Mouse (Mus musculus) lung, postnatal 0 days (tissue): ENCODE results near the gene Zkscan8. TPM values are rescaled to one million over a fixed set of nuclear protein-coding genes. Genes with fewer than 3 reads are reported as not detected.
A peak's percentile ranks its signal among the peaks of the same experiment; 100 is the strongest.

Source experiments
- ATAC-seq: fragments of 200-750 bp; cut with Nextera tagmentation; 2 replicates; pipeline ENCODE4 v1.8.0; 2017; ENCODE audit warnings: moderate library complexity
- DNase-seq: peaks from one replicate; pipeline ENCODE4 v3.0.0-alpha.2; 2016; ENCODE audit warnings: low spot score
- H3K27ac ChIP-seq: fragments of 300-500 bp; sonication (generic); 2 replicates; pipeline ENCODE4 v1.5.1; 2014; ENCODE audit warnings: antibody characterized with exemption, mild to moderate bottlenecking, low read length, mixed read lengths
- H3K27me3 ChIP-seq: fragments of 300-500 bp; sonication (generic); replicated peaks from 2 replicates; pipeline ENCODE4 v1.6.1; 2014; ENCODE audit warnings: low read length, mixed read lengths; ENCODE audit not compliant: insufficient read depth
- H3K36me3 ChIP-seq: fragments of 300-500 bp; sonication (generic); 2 replicates; pipeline ENCODE4 v1.6.1; 2014; ENCODE audit warnings: low read length, mixed read lengths; ENCODE audit not compliant: insufficient read depth
- H3K4me1 ChIP-seq: fragments of 300-500 bp; sonication (generic); 2 replicates; pipeline ENCODE4 v1.6.1; 2014; ENCODE audit warnings: antibody characterized with exemption, low read depth, low read length, mixed read lengths; ENCODE audit not compliant: insufficient read depth
- H3K4me2 ChIP-seq: fragments of 300-500 bp; sonication (generic); replicated peaks from 2 replicates; pipeline ENCODE4 v1.6.1; 2014; ENCODE audit warnings: low read depth, mild to moderate bottlenecking, low read length, moderate library complexity, mixed read lengths
- H3K4me3 ChIP-seq: fragments of 300-500 bp; sonication (generic); 2 replicates; pipeline ENCODE4 v1.5.1; 2014; ENCODE audit warnings: low read depth, low read length
- H3K9ac ChIP-seq: fragments of 300-500 bp; sonication (generic); replicated peaks from 2 replicates; pipeline ENCODE4 v1.6.1; 2014; ENCODE audit warnings: low read depth, mild to moderate bottlenecking
- H3K9me3 ChIP-seq: fragments of 300-500 bp; sonication (generic); 2 replicates; pipeline ENCODE4 v1.6.1; 2016; ENCODE audit warnings: low read length, mixed read lengths
- CTCF ChIP-seq: IDR thresholded peaks from 2 replicates; pipeline ENCODE4 v1.5.1; 2016; ENCODE audit warnings: antibody characterized with exemption, mild to moderate bottlenecking
- EP300 ChIP-seq: IDR thresholded peaks from 2 replicates; pipeline ENCODE4 v1.6.1; 2016; ENCODE audit warnings: antibody characterized with exemption, mild to moderate bottlenecking, control low read depth
- WGBS: fragments of 180-500 bp; shearing (Covaris S2); extraction: QIAGEN DNeasy Blood & Tissue Kit; methylation state at CpG from one replicate; pipeline ENCODE4 v1.1.7; 2014; 5-methylcytosine and 5-hydroxymethylcytosine counted together
- polyA plus RNA-seq: library from polyadenylated mRNA; unstranded; fragments of >200 nt; fragmentation: Nextera tagmentation; extraction: Ambion mirVana; gene quantifications from 2 replicates; pipeline ENCODE4 v1.2.1, GENCODE M21; 2015

The Zkscan8 gene
- polyA plus RNA-seq, result 3.1 and 3.4 TPM in 2 replicates

DNA sequence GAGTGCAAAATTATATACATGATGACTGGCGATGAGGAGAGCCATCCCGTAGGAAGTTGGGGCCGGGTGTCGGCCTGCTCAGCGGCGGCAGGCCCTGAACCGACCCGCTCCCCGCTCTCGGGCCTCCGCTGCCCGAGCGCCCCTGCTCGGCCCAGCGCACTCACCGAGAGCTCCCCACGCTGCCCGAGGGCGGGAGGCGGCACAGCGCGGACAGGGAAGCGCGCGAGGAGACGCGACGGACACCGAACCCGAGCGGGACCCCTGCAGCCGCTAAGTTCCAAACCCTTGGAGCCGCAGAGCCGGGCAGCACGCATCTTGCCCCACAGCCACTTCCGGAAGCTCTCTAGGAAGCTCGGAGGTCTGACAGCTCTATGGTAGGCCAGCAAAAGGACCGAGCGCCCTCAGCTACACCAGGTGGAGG is at the start of gene Zkscan8:
Zkscan8 (minus strand) TSS at position 340 of the 421 bp plus-strand sequence.
- H3K9ac ChIP-seq, result peak within 1 kb of the TSS; percentile 98
- H3K27me3 ChIP-seq, result no peaks in the 10 kb centered on the region
- no peaks in the 10 kb centered on the region for H3K4me1 ChIP-seq
- H3K9me3 ChIP-seq, result no peaks in the 10 kb centered on the region
- H3K36me3 ChIP-seq, result no peaks in the 10 kb centered on the region
- H3K4me3 ChIP-seq, result peak within 1 kb of the TSS; percentile 91
- peak within 1 kb of the TSS; percentile 96 for H3K27ac ChIP-seq
- DNase-seq (peak; percentile 92), ATAC-seq (peak; percentile 100)
- TF ChIP-seq EP300 (no peak), CTCF (peak; percentile 43)
- WGBS, result under 1% methylated on average over 37 of the region's 39 CpGs
- H3K4me2 ChIP-seq, result peak within 1 kb of the TSS; percentile 64

DNA sequence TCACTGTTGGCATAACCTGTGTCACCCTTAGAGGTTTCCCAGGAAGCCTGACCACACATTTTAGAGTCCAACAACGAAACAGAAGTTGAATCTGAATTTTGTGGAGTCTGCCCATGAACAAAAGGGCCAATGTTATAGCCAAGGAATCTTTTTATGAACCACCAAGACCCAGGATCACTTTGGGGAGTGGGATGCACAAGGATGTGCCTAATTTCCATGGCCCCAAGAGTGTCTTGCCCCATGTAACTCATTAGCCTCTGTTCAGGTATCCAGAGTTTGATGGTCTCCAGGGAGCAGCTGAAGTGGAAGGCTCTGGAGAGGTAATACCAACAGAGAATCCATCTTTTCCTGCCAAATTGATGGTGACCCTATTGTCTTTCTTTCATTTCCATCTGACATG is 28.9 kb upstream of the Zkscan8 start, which contains the start of gene Olfr1535:
Olfr1535 (minus strand) TSS at position 101 of the 400 bp plus-strand sequence.
- Histone ChIP-seq H3K27me3 (no peaks in the 10 kb centered on the region), H3K4me3 (no peak within 1 kb of the TSS), H3K36me3 (no peaks in the 10 kb centered on the region), H3K4me2 (no peak within 1 kb of the TSS), H3K27ac (no peak within 1 kb of the TSS), H3K4me1 (no peaks in the 10 kb centered on the region), H3K9ac (no peak within 1 kb of the TSS), H3K9me3 (no peaks in the 10 kb centered on the region)
- TF ChIP-seq CTCF (no peak), EP300 (no peak)
- 42% methylated on average over 1 of the region's 1 CpGs for WGBS
- ATAC-seq (no peak), DNase-seq (no peak)

DNA sequence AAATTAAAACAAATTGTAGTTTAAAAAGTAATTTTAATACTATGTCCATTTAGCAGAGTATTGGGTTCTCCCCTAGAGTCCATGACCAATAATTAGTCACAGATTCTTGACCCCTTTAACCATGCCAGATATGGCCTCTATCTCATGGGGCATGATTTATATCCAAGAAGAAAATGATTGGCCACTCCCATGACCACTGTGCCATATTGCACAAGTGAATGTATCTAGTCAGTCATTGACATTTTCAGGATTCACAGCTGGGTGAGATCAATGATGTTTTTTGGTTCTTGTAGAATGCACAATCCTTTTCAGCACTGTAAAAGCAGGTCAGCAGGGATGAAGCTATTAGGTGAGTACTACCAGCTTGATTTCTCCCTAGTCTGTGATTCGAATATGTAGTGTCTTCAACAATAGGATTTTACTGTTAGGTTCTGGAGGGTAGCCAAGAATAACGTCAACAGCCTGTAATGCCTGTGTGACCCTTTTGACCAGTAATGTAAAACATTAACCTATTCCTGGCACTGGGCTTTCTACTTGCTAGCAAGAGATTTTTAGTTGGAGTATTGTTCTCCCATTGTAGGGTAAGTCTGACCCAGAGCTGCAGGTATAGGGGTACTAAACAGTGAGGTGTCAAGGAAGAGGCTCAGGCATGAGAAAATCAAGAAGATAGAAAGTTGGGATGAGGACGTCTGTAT is 19.6 kb upstream of the Zkscan8 start:
- Histone ChIP-seq H3K27me3 (no peaks in the 10 kb centered on the region), H3K9ac (no peak overlapping the region), H3K4me1 (no peaks in the 10 kb centered on the region), H3K4me3 (no peak overlapping the region), H3K4me2 (no peak overlapping the region), H3K9me3 (no peaks in the 10 kb centered on the region), H3K27ac (no peak overlapping the region), H3K36me3 (no peaks in the 10 kb centered on the region)
- DNase-seq (no peak), ATAC-seq (no peak)
- TF ChIP-seq CTCF, result no peak
- TF ChIP-seq EP300, result no peak
- 24% methylated on average over 3 of the region's 3 CpGs for WGBS

DNA sequence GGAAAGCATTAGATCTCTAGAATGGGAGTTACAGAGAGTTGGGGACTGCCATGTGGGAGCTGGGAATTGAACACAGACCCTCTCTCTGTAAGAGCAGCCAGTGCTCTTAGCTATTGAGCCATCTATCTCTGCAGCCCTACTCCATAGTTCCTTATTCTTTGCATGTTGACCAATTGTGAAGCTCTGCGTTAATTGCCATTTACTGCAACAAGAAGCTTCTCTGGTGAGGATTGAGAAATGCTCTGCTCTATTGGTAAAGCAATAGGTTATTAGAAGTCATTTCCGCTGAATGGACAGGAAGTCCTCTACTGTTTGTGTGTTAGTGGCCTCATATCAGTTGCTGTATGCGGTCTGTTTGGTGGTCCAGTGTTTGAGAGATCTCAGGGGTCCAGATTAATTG is 18.6 kb upstream of the Zkscan8 start:
- Histone ChIP-seq H3K4me3 (no peak overlapping the region), H3K36me3 (no peaks in the 10 kb centered on the region), H3K9me3 (no peaks in the 10 kb centered on the region), H3K9ac (no peak overlapping the region), H3K27ac (no peak overlapping the region), H3K4me2 (no peak overlapping the region), H3K4me1 (no peaks in the 10 kb centered on the region), H3K27me3 (no peaks in the 10 kb centered on the region)
- DNase-seq (no peak), ATAC-seq (no peak)
- TF ChIP-seq CTCF (no peak), EP300 (no peak)
- 76% methylated on average over 3 of the region's 3 CpGs for WGBS

DNA sequence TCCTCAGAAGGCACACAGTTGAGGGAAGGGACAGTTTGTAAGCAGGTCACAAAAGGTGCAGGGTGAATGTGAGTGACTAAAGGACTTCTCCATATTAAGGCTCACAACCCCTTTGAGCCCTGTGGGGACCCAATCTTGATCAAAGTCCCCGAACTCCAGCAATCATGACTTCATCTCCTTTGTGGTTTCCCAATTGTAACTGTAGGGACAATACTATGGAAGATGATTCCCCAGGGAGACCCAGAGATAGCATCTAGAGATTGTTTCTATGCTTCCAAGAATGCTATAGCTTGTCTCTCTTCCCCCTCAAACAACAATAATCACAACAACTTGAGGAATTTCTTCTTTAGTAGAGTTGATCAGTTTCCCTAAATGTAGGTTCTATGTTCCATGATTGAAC is 11.8 kb upstream of the Zkscan8 start, which contains the start of gene Olfr1366:
Olfr1366 (minus strand) TSS at position 101 of the 400 bp plus-strand sequence.
- H3K27ac ChIP-seq, result no peak within 1 kb of the TSS
- no peaks in the 10 kb centered on the region for H3K9me3 ChIP-seq
- H3K27me3 ChIP-seq, result no peaks in the 10 kb centered on the region
- no peak within 1 kb of the TSS for H3K4me3 ChIP-seq
- no peaks in the 10 kb centered on the region for H3K4me1 ChIP-seq
- H3K36me3 ChIP-seq, result no peaks in the 10 kb centered on the region
- no peak within 1 kb of the TSS for H3K9ac ChIP-seq
- TF ChIP-seq CTCF (no peak), EP300 (no peak)
- 71% methylated on average over 1 of the region's 1 CpGs for WGBS
- ATAC-seq (no peak), DNase-seq (no peak)
- H3K4me2 ChIP-seq, result no peak within 1 kb of the TSS

DNA sequence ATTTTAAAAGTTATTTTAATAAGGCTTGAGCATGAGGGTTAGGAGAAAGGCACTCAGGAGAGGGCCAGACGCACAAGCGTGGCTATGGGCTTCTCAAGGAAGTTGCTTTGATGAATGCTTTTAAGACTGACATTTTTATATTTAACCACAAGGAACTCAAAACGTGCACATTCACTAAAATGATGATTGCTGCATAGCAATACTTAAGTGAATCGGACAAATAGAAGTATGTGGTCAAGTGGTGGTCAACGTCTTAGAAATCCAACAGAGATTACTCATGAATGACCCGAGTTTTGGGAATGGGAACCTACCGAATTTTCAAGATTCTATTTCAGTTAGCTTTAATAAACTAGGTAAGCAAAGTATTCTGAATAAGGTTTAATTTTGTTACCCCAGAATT is 784 bp downstream of the Zkscan8 start:
- DNase-seq, result peak; percentile 18
- Histone ChIP-seq H3K4me3 (no peak overlapping the region), H3K9me3 (no peaks in the 10 kb centered on the region), H3K27ac (no peak overlapping the region), H3K36me3 (no peaks in the 10 kb centered on the region), H3K9ac (no peak overlapping the region), H3K4me1 (no peaks in the 10 kb centered on the region), H3K4me2 (peak overlapping the region; percentile 8; the same call in 1 of the 2 replicates), H3K27me3 (no peaks in the 10 kb centered on the region)
- TF ChIP-seq CTCF, result no peak
- no peak for TF ChIP-seq EP300
- 29% methylated on average over 7 of the region's 7 CpGs for WGBS
- ATAC-seq, result no peak
